Mouse (Mus musculus) cerebellum, postnatal 4 days (tissue): ENCODE data around the gene Inpp4a.

Experiments
- DNase-seq, 2 experiments: peaks; one replicate each; pipeline ENCODE4 v3.0.0; 2022; ENCODE audit warnings: low spot score in 2 of 2, mixed read lengths in 1 of 2

Inpp4a gene

GRCm38 (mm10) chr1:37357173-37357572, 57.5 kb downstream of the Inpp4a start:
- DNase-seq: no peak

- no peak for DNase-seq
Measured at GRCm38 (mm10) chr1:37358621-37359020, 59.0 kb downstream of the Inpp4a start.

GRCm38 (mm10) chr1:37359395-37360092, 59.9 kb downstream of the Inpp4a start:
- DNase-seq: no peak

GRCm38 (mm10) chr1:37360781-37361180, 61.1 kb downstream of the Inpp4a start:
- DNase-seq: no peak

GRCm38 (mm10) chr1:37362721-37363120, 63.1 kb downstream of the Inpp4a start:
- DNase-seq: no peak

GRCm38 (mm10) chr1:37368125-37368524, 68.5 kb downstream of the Inpp4a start:
- no peak for DNase-seq

- DNase-seq: no peak
Measured at GRCm38 (mm10) chr1:37368768-37369385, 69.2 kb downstream of the Inpp4a start.

- no peak for DNase-seq
Measured at GRCm38 (mm10) chr1:37376177-37376576, 76.5 kb downstream of the Inpp4a start.

GRCm38 (mm10) chr1:37376751-37377150, 77.1 kb downstream of the Inpp4a start:
- DNase-seq: no peak

- no peak for DNase-seq
Measured at GRCm38 (mm10) chr1:37378095-37378494, 78.4 kb downstream of the Inpp4a start.

GRCm38 (mm10) chr1:37379536-37379935, 79.9 kb downstream of the Inpp4a start:
- no peak for DNase-seq

- no peak for DNase-seq
Measured at GRCm38 (mm10) chr1:37380913-37381312, 81.2 kb downstream of the Inpp4a start.

- no peak for DNase-seq
Measured at GRCm38 (mm10) chr1:37384304-37384703, 84.6 kb downstream of the Inpp4a start.

GRCm38 (mm10) chr1:37386448-37386971, 86.8 kb downstream of the Inpp4a start:
- no peak for DNase-seq

- no peak for DNase-seq
Measured at GRCm38 (mm10) chr1:37393174-37393573, 93.5 kb downstream of the Inpp4a start.

GRCm38 (mm10) chr1:37396481-37396880, 96.8 kb downstream of the Inpp4a start:
- no peak for DNase-seq

GRCm38 (mm10) chr1:37398961-37399360, 99.3 kb downstream of the Inpp4a start:
- no peak for DNase-seq

GRCm38 (mm10) chr1:37399734-37400133, 100.1 kb downstream of the Inpp4a start:
- DNase-seq: no peak

GRCm38 (mm10) chr1:37401687-37402086, 102.0 kb downstream of the Inpp4a start:
- peak in 1 of 2 experiments; percentile 56 for DNase-seq

- DNase-seq: no peak
Measured at GRCm38 (mm10) chr1:37405137-37405536, 105.5 kb downstream of the Inpp4a start.

- no peak for DNase-seq
Measured at GRCm38 (mm10) chr1:37407228-37407627, 107.6 kb downstream of the Inpp4a start.

GRCm38 (mm10) chr1:37408059-37408458, 108.4 kb downstream of the Inpp4a start:
- no peak for DNase-seq

- DNase-seq: no peak
Measured at GRCm38 (mm10) chr1:37408678-37409077, 109.0 kb downstream of the Inpp4a start.
